Mouse (Mus musculus) megakaryocyte, embryonic 14.5 days (primary cell): Measurements from ENCODE around the gene Evi5.

Source experiments
- FLI1 ChIP-seq: IDR thresholded peaks from 2 replicates; pipeline ENCODE4 v1.6.1; 2012; ENCODE audit warnings: low read length, inconsistent platforms, mixed read lengths
- GATA1 ChIP-seq: IDR thresholded peaks from 3 replicates; pipeline ENCODE4 v1.6.1; 2012; ENCODE audit warnings: mixed read lengths, low read length, inconsistent platforms, borderline replicate concordance

- TF ChIP-seq GATA1: no peak
- no peak for TF ChIP-seq FLI1
These were observed 118.8 kb downstream of the Evi5 start for GRCm38 (mm10) chr5:107756072-107756471.
